Mouse (Mus musculus): ENCODE results near the gene Pip5k1c.

Gene Pip5k1c

GRCm38 (mm10) chr10:81292554-81293333, at the start of gene Pip5k1c:
Pip5k1c (plus strand) TSS chr10:81292963.
- peak; percentile 69 for ATAC-seq (ENCODE audit: insufficient number of reproducible peaks, low FRiP score, low TSS enrichment)

- no peak for ATAC-seq (ENCODE audit: insufficient number of reproducible peaks, low FRiP score, low TSS enrichment)
These were observed 48.6 kb upstream of the Pip5k1c start for GRCm38 (mm10) chr10:81244146-81244545.

GRCm38 (mm10) chr10:81244595-81244994, 48.2 kb upstream of the Pip5k1c start:
- peak; percentile 51; the same call in 1 of the 2 replicates for ATAC-seq (ENCODE audit: insufficient number of reproducible peaks, low FRiP score, low TSS enrichment)

GRCm38 (mm10) chr10:81245166-81245565, 47.6 kb upstream of the Pip5k1c start:
- ATAC-seq (ENCODE audit: insufficient number of reproducible peaks, low FRiP score, low TSS enrichment), result no peak

GRCm38 (mm10) chr10:81247804-81248203, 45.0 kb upstream of the Pip5k1c start:
- no peak for ATAC-seq (ENCODE audit: insufficient number of reproducible peaks, low FRiP score, low TSS enrichment)

- no peak for ATAC-seq (ENCODE audit: insufficient number of reproducible peaks, low FRiP score, low TSS enrichment)
These were observed 43.3 kb upstream of the Pip5k1c start for GRCm38 (mm10) chr10:81249442-81249841.

- ATAC-seq (ENCODE audit: insufficient number of reproducible peaks, low FRiP score, low TSS enrichment), result peak; percentile 21; the same call in 1 of the 2 replicates
These were observed 40.0 kb upstream of the Pip5k1c start, which contains the start of gene Matk for GRCm38 (mm10) chr10:81252424-81253419. Matk (plus strand) TSS chr10:81252935.

GRCm38 (mm10) chr10:81254886-81255285, 37.9 kb upstream of the Pip5k1c start:
- no peak for ATAC-seq (ENCODE audit: insufficient number of reproducible peaks, low FRiP score, low TSS enrichment)

GRCm38 (mm10) chr10:81257158-81258039, 35.4 kb upstream of the Pip5k1c start:
- no peak for ATAC-seq (ENCODE audit: insufficient number of reproducible peaks, low FRiP score, low TSS enrichment)

- ATAC-seq (ENCODE audit: insufficient number of reproducible peaks, low FRiP score, low TSS enrichment), result no peak
These were observed 33.4 kb upstream of the Pip5k1c start for GRCm38 (mm10) chr10:81259225-81259884.

GRCm38 (mm10) chr10:81261025-81261424, 31.7 kb upstream of the Pip5k1c start:
- ATAC-seq (ENCODE audit: insufficient number of reproducible peaks, low FRiP score, low TSS enrichment), result no peak

- no peak for ATAC-seq (ENCODE audit: insufficient number of reproducible peaks, low FRiP score, low TSS enrichment)
These were observed 27.2 kb upstream of the Pip5k1c start for GRCm38 (mm10) chr10:81265540-81265939.

GRCm38 (mm10) chr10:81266211-81267105, 26.3 kb upstream of the Pip5k1c start, which contains the start of the genes Mrpl54 and Apba3:
Mrpl54 (minus strand) TSS chr10:81266934.
Apba3 (plus strand) TSS chr10:81266960.
- ATAC-seq (ENCODE audit: insufficient number of reproducible peaks, low FRiP score, low TSS enrichment), result peak; percentile 83

- peak; percentile 70 for ATAC-seq (ENCODE audit: insufficient number of reproducible peaks, low FRiP score, low TSS enrichment)
These were observed 24.7 kb upstream of the Pip5k1c start for GRCm38 (mm10) chr10:81268056-81268455.

GRCm38 (mm10) chr10:81268643-81269412, 23.9 kb upstream of the Pip5k1c start:
- no peak for ATAC-seq (ENCODE audit: insufficient number of reproducible peaks, low FRiP score, low TSS enrichment)

- no peak for ATAC-seq (ENCODE audit: insufficient number of reproducible peaks, low FRiP score, low TSS enrichment)
These were observed 20.4 kb upstream of the Pip5k1c start for GRCm38 (mm10) chr10:81272356-81272755.

GRCm38 (mm10) chr10:81273842-81274241, 18.9 kb upstream of the Pip5k1c start:
- no peak for ATAC-seq (ENCODE audit: insufficient number of reproducible peaks, low FRiP score, low TSS enrichment)

- ATAC-seq (ENCODE audit: insufficient number of reproducible peaks, low FRiP score, low TSS enrichment), result no peak
These were observed 15.1 kb upstream of the Pip5k1c start for GRCm38 (mm10) chr10:81277676-81278075.
